Mouse (Mus musculus) lung, postnatal 0 days (tissue): Measurements from ENCODE around the gene Pip5k1b.
"Not testable (repeated sequence)": the region's sequence is repeated elsewhere in the genome, so short reads cannot be mapped to it uniquely, and the experiment has no call there.

Experiments used
- CTCF ChIP-seq: IDR thresholded peaks from 2 replicates; pipeline ENCODE4 v1.5.1; 2016; ENCODE audit warnings: antibody characterized with exemption, mild to moderate bottlenecking
- EP300 ChIP-seq: IDR thresholded peaks from 2 replicates; pipeline ENCODE4 v1.6.1; 2016; ENCODE audit warnings: antibody characterized with exemption, mild to moderate bottlenecking, control low read depth

DNA sequence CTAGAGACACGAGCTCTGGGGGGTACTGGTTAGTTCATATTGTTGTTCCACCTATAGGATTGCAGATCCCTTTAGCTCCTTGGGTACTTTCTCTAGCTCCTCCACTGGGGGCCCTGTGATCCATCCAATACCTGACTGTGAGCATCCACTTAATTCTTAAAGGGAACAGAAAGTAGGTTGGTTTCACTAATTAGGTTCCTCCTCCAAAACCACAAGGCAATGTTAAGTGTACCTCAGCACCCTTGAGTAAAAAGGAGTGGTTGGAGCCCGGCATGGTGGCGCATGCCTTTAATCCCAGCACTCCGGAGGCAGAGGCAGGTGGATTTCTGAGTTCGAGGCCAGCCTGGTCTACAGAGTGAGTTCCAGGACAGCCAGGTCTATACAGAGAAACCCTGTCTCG lies 3.0 kb downstream of the Pip5k1b start:
- TF ChIP-seq CTCF, EP300: not testable (repeated sequence)
